Mouse (Mus musculus): Measurements from ENCODE around the gene Zfp281. TPM values are rescaled to one million over a fixed set of nuclear protein-coding genes. Genes with fewer than 3 reads are reported as not detected.

Zfp281 gene
- total RNA-seq, 2 experiments from 2014 or later: 1.2 to 5.8 TPM

- ATAC-seq (replicated peaks; ENCODE audit: low FRiP score, poor library complexity, severe bottlenecking): no peak
These were observed 16.1 kb upstream of the Zfp281 start for GRCm38 (mm10) chr1:136608339-136609261.

DNA sequence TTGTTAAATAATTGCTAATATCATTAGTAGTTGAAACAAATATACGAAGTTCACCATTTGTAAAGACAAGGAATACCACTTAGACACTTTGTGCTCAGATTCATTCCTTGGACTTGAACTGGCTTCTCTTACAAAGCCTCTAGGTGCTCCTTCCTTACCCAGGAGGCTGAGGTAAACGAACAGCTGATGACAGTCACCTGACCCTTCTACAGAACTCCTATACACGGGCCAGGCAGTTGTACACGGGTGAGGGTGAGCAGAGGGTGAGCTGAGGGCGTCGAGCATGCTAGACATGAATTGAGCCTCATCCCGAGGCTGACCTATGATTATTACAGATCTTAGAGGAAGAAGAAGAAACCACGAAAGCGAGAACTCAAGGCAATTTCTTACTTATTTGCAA lies 12.9 kb upstream of the Zfp281 start:
- ATAC-seq (replicated peaks; ENCODE audit: low FRiP score, poor library complexity, severe bottlenecking): no peak

- ATAC-seq (replicated peaks; ENCODE audit: low FRiP score, poor library complexity, severe bottlenecking): no peak
These were observed 11.4 kb upstream of the Zfp281 start for GRCm38 (mm10) chr1:136613300-136613751.

GRCm38 (mm10) chr1:136614748-136615440 lies 9.8 kb upstream of the Zfp281 start:
- ATAC-seq (replicated peaks; ENCODE audit: low FRiP score, poor library complexity, severe bottlenecking): no peak

GRCm38 (mm10) chr1:136617163-136617788 lies 7.4 kb upstream of the Zfp281 start:
- ATAC-seq (replicated peaks; ENCODE audit: low FRiP score, poor library complexity, severe bottlenecking): no peak

GRCm38 (mm10) chr1:136618570-136618969 lies 6.1 kb upstream of the Zfp281 start:
- no peak for ATAC-seq (replicated peaks; ENCODE audit: low FRiP score, poor library complexity, severe bottlenecking)

GRCm38 (mm10) chr1:136625019-136625895 lies 556 bp downstream of the Zfp281 start:
- ATAC-seq (replicated peaks; ENCODE audit: low FRiP score, poor library complexity, severe bottlenecking): peak; percentile 35; the same call in 1 of the 2 replicates

DNA sequence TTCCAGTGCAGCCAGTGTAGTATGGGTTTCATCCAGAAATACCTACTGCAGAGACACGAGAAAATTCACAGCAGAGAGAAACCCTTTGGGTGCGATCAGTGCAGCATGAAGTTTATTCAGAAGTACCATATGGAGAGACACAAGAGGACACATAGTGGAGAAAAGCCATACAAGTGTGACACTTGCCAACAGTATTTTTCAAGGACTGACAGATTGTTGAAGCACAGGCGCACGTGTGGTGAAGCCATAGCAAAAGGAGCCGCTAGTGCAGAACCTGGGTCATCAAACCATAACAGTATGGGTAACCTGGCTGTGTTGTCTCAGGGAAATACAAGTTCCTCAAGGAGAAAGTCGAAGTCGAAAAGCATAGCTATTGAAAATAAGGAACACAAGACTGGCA lies 1.4 kb downstream of the Zfp281 start:
- ATAC-seq (replicated peaks; ENCODE audit: low FRiP score, poor library complexity, severe bottlenecking): no peak

DNA sequence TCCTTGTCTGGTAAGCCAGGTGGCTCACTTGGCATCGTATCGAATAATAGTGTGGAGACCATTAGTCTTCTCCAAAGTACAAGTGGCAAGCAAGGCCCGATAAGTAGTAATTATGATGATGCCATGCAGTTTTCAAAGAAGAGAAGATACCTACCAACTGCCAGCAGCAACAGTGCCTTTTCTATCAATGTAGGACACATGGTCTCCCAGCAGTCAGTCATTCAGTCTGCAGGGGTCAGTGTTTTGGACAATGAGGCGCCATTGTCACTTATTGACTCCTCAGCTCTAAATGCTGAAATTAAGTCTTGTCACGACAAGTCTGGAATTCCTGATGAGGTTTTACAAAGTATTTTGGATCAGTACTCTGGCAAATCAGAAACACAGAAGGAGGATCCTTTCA lies 2.1 kb downstream of the Zfp281 start:
- ATAC-seq (replicated peaks; ENCODE audit: low FRiP score, poor library complexity, severe bottlenecking): no peak

GRCm38 (mm10) chr1:136627591-136627990 lies 2.9 kb downstream of the Zfp281 start:
- ATAC-seq (replicated peaks; ENCODE audit: low FRiP score, poor library complexity, severe bottlenecking): no peak

GRCm38 (mm10) chr1:136632891-136633290 lies 8.2 kb downstream of the Zfp281 start:
- ATAC-seq (replicated peaks; ENCODE audit: low FRiP score, poor library complexity, severe bottlenecking): no peak

DNA sequence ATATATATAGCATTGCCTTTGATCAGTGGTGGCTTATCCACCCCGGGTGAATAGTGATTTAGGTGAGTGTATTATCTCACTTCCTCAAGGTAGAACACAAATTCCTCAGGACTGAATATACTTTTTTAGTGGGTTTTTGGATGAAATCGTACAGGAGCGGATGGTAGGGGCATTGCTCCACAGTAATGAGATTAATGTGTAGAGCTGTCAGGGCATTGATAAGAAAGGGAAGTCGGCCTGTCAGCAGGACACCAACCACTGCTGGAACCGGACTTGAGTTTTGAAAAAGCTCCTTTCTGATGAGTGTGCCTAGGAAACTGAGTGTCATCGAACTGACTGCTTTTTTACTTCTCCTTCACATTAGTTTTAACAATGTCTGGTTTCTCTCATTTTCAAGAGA lies 10.9 kb downstream of the Zfp281 start:
- ATAC-seq (replicated peaks; ENCODE audit: low FRiP score, poor library complexity, severe bottlenecking): no peak

- no peak for ATAC-seq (replicated peaks; ENCODE audit: low FRiP score, poor library complexity, severe bottlenecking)
These were observed 12.2 kb downstream of the Zfp281 start for GRCm38 (mm10) chr1:136636946-136637345.

- no peak for ATAC-seq (replicated peaks; ENCODE audit: low FRiP score, poor library complexity, severe bottlenecking)
These were observed 13.0 kb downstream of the Zfp281 start for GRCm38 (mm10) chr1:136637696-136638095.

GRCm38 (mm10) chr1:136638211-136638610 lies 13.5 kb downstream of the Zfp281 start:
- ATAC-seq (replicated peaks; ENCODE audit: low FRiP score, poor library complexity, severe bottlenecking): no peak

DNA sequence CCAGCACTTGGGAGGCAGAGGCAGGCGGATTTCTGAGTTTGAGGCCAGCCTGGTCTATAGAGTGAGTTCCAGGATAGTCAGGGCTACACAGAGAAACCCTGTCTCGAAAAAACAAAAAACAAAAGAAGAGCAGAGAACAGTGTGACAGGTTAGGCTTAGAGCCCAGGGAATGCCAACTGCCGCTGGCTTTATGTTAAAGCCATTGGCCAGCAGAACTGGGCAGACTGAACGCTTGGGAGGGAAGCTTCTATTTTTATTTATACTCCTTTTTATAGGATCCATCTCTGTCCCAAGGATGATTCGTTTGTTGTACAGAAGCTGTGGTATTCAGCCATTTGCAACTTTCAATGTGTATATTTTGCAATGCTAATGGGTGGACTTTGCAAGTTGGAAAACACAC lies 14.0 kb downstream of the Zfp281 start:
- no peak for ATAC-seq (replicated peaks; ENCODE audit: low FRiP score, poor library complexity, severe bottlenecking)

DNA sequence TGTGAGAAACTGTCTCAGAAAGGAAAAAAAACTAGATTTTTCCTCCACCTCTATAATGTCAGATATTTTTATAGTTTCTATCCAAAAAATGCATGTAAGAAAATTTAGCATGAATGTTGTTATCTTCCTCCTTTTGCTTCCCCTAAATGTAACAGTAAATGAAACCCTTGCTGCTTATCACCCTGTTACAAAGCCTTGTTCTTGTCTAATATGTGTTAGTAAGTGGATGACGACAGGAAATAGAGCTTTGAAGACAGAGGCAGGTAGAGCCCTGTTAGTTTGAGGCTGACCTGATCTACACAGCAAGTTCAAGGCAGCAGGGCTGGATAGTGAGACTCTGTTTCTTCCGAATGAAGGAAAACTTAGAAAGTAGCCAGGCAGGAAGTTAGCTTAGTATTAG lies 14.5 kb downstream of the Zfp281 start:
- no peak for ATAC-seq (replicated peaks; ENCODE audit: low FRiP score, poor library complexity, severe bottlenecking)

DNA sequence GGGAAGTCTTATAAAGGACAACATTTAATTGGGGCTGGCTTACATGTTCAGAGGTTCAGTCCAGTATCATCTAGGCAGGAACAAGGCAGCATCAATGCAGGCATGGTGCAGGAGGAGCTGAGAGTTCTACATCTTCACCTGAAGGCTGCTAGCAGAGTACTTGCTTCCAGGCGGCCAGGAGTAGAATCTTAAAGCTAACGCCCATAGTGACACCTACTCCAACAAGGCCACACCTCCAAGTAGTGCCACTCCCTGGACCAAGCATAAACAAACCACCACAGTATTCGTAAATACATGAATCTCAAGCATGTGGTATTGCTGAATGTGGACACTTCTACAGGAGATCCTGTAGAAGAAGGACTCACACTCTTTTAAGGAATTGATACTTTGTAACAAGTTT lies 18.0 kb downstream of the Zfp281 start:
- ATAC-seq (replicated peaks; ENCODE audit: low FRiP score, poor library complexity, severe bottlenecking): no peak

- no peak for ATAC-seq (replicated peaks; ENCODE audit: low FRiP score, poor library complexity, severe bottlenecking)
These were observed 19.8 kb downstream of the Zfp281 start for GRCm38 (mm10) chr1:136644486-136644885.
